Mouse (Mus musculus): ENCODE data around the gene Brat1. TPM values are rescaled to one million over a fixed set of nuclear protein-coding genes. Genes with fewer than 3 reads are reported as not detected.
A peak's percentile ranks its signal among the peaks of the same experiment; 100 is the strongest.

Brat1 gene
- polyA plus RNA-seq, 1 experiment = 8.5 TPM

- Histone ChIP-seq H3K4me1 (ENCODE audit: control insufficient read depth, insufficient read depth, low read length) (peaks cover 9% of the 10 kb centered on the region), H3K27ac (ENCODE audit: control insufficient read depth, insufficient read depth, low read depth, low read length, poor library complexity) (no peak overlapping the region), H3K4me3 (replicated peaks; ENCODE audit: control insufficient read depth, low read depth, low read length) (no peak overlapping the region)
- 89% methylated on average over 3 of the region's 3 CpGs for WGBS
- no peak for TF ChIP-seq POLR2A (IDR thresholded peaks at IDR 0.05; ENCODE audit: borderline replicate concordance, control insufficient read depth, low read depth, low read length)
- peak; percentile 31 for TF ChIP-seq CTCF (IDR thresholded peaks at IDR 0.05; ENCODE audit: control insufficient read depth, insufficient read depth, low read length)
Observed at GRCm38 (mm10) chr5:140752639-140753038, 47.8 kb downstream of the Brat1 start.

GRCm38 (mm10) chr5:140753223-140753622 is 48.4 kb downstream of the Brat1 start:
- TF ChIP-seq POLR2A (IDR thresholded peaks at IDR 0.05; ENCODE audit: borderline replicate concordance, control insufficient read depth, low read depth, low read length) (no peak), CTCF (IDR thresholded peaks at IDR 0.05; ENCODE audit: control insufficient read depth, insufficient read depth, low read length) (no peak)
- 84% methylated on average over 5 of the region's 5 CpGs for WGBS

GRCm38 (mm10) chr5:140758864-140759263 is 54.1 kb downstream of the Brat1 start:
- Histone ChIP-seq H3K27ac (ENCODE audit: control insufficient read depth, insufficient read depth, low read depth, low read length, poor library complexity) (no peak overlapping the region), H3K4me1 (ENCODE audit: control insufficient read depth, insufficient read depth, low read length) (peaks cover 4% of the 10 kb centered on the region), H3K4me3 (replicated peaks; ENCODE audit: control insufficient read depth, low read depth, low read length) (no peak overlapping the region)
- TF ChIP-seq CTCF (IDR thresholded peaks at IDR 0.05; ENCODE audit: control insufficient read depth, insufficient read depth, low read length) = no peak
- TF ChIP-seq POLR2A (IDR thresholded peaks at IDR 0.05; ENCODE audit: borderline replicate concordance, control insufficient read depth, low read depth, low read length) = no peak
- whole genome bisulfite sequencing = 85% methylated on average over 8 of the region's 8 CpGs

More at GRCm38 (mm10) chr5:140753223-140753622, 48.4 kb downstream of the Brat1 start:
- no peak overlapping the region for H3K4me3 ChIP-seq (replicated peaks; ENCODE audit: control insufficient read depth, low read depth, low read length)
- no peak overlapping the region for H3K27ac ChIP-seq (ENCODE audit: control insufficient read depth, insufficient read depth, low read depth, low read length, poor library complexity)
- H3K4me1 ChIP-seq (ENCODE audit: control insufficient read depth, insufficient read depth, low read length) = peaks cover 8% of the 10 kb centered on the region

- WGBS = 83% methylated on average over 4 of the region's 4 CpGs
- Histone ChIP-seq H3K4me1 (ENCODE audit: control insufficient read depth, insufficient read depth, low read length) (peaks cover 11% of the 10 kb centered on the region), H3K4me3 (replicated peaks; ENCODE audit: control insufficient read depth, low read depth, low read length) (no peak overlapping the region), H3K27ac (ENCODE audit: control insufficient read depth, insufficient read depth, low read depth, low read length, poor library complexity) (no peak overlapping the region)
- no peak for TF ChIP-seq POLR2A (IDR thresholded peaks at IDR 0.05; ENCODE audit: borderline replicate concordance, control insufficient read depth, low read depth, low read length)
- no peak for TF ChIP-seq CTCF (IDR thresholded peaks at IDR 0.05; ENCODE audit: control insufficient read depth, insufficient read depth, low read length)
Observed at GRCm38 (mm10) chr5:140762540-140762939, 57.7 kb downstream of the Brat1 start.

GRCm38 (mm10) chr5:140764921-140765613 is 60.3 kb downstream of the Brat1 start:
- 25% methylated on average over 6 of the region's 6 CpGs for WGBS
- peak overlapping the region; percentile 35 for H3K27ac ChIP-seq (ENCODE audit: control insufficient read depth, insufficient read depth, low read depth, low read length, poor library complexity)
- TF ChIP-seq CTCF (IDR thresholded peaks at IDR 0.05; ENCODE audit: control insufficient read depth, insufficient read depth, low read length) (no peak), POLR2A (IDR thresholded peaks at IDR 0.05; ENCODE audit: borderline replicate concordance, control insufficient read depth, low read depth, low read length) (no peak)
- H3K4me3 ChIP-seq (replicated peaks; ENCODE audit: control insufficient read depth, low read depth, low read length) = no peak overlapping the region
- peaks cover 13% of the 10 kb centered on the region for H3K4me1 ChIP-seq (ENCODE audit: control insufficient read depth, insufficient read depth, low read length)

GRCm38 (mm10) chr5:140766566-140766965 is 61.8 kb downstream of the Brat1 start:
- no peak overlapping the region for H3K27ac ChIP-seq (ENCODE audit: control insufficient read depth, insufficient read depth, low read depth, low read length, poor library complexity)
- peaks cover 13% of the 10 kb centered on the region for H3K4me1 ChIP-seq (ENCODE audit: control insufficient read depth, insufficient read depth, low read length)
- no peak overlapping the region for H3K4me3 ChIP-seq (replicated peaks; ENCODE audit: control insufficient read depth, low read depth, low read length)
- TF ChIP-seq CTCF (IDR thresholded peaks at IDR 0.05; ENCODE audit: control insufficient read depth, insufficient read depth, low read length) = no peak
- no peak for TF ChIP-seq POLR2A (IDR thresholded peaks at IDR 0.05; ENCODE audit: borderline replicate concordance, control insufficient read depth, low read depth, low read length)
- WGBS = 86% methylated on average over 4 of the region's 4 CpGs

- Histone ChIP-seq H3K27ac (ENCODE audit: control insufficient read depth, insufficient read depth, low read depth, low read length, poor library complexity) (peak overlapping the region; percentile 60), H3K4me3 (replicated peaks; ENCODE audit: control insufficient read depth, low read depth, low read length) (no peak overlapping the region), H3K4me1 (ENCODE audit: control insufficient read depth, insufficient read depth, low read length) (peaks cover 13% of the 10 kb centered on the region)
- WGBS = 46% methylated on average over 9 of the region's 9 CpGs
- no peak for TF ChIP-seq CTCF (IDR thresholded peaks at IDR 0.05; ENCODE audit: control insufficient read depth, insufficient read depth, low read length)
- no peak for TF ChIP-seq POLR2A (IDR thresholded peaks at IDR 0.05; ENCODE audit: borderline replicate concordance, control insufficient read depth, low read depth, low read length)
Observed at GRCm38 (mm10) chr5:140767704-140768141, 62.9 kb downstream of the Brat1 start.

GRCm38 (mm10) chr5:140768333-140768732 is 63.5 kb downstream of the Brat1 start:
- 69% methylated on average over 5 of the region's 5 CpGs for WGBS
- TF ChIP-seq CTCF (IDR thresholded peaks at IDR 0.05; ENCODE audit: control insufficient read depth, insufficient read depth, low read length) (no peak), POLR2A (IDR thresholded peaks at IDR 0.05; ENCODE audit: borderline replicate concordance, control insufficient read depth, low read depth, low read length) (no peak)
- Histone ChIP-seq H3K4me3 (replicated peaks; ENCODE audit: control insufficient read depth, low read depth, low read length) (no peak overlapping the region), H3K27ac (ENCODE audit: control insufficient read depth, insufficient read depth, low read depth, low read length, poor library complexity) (no peak overlapping the region), H3K4me1 (ENCODE audit: control insufficient read depth, insufficient read depth, low read length) (peaks cover 11% of the 10 kb centered on the region)

Other genes starting within 250 kb of the Brat1 start
- 13.2 and 25.2 TPM in 2 replicates for gene Chst12, start 199.5 kb upstream of the Brat1 start, polyA plus RNA-seq (2011; ENCODE audit: insufficient read depth, insufficient read length, low replicate concordance, missing spikeins)
- gene Grifin, start 139.9 kb upstream of the Brat1 start, polyA plus RNA-seq (2011; ENCODE audit: insufficient read depth, insufficient read length, low replicate concordance, missing spikeins) = not detected in 2 replicates
- gene Lfng, start 97.7 kb upstream of the Brat1 start, polyA plus RNA-seq (2011; ENCODE audit: insufficient read depth, insufficient read length, low replicate concordance, missing spikeins) = 25.9 and 26.5 TPM in 2 replicates
- 20.1 and 34.8 TPM in 2 replicates for gene Ttyh3, start 56.0 kb upstream of the Brat1 start, polyA plus RNA-seq (2011; ENCODE audit: insufficient read depth, insufficient read length, low replicate concordance, missing spikeins)
- 3.6 and 11.0 TPM in 2 replicates for gene Iqce, start 2.6 kb upstream of the Brat1 start, polyA plus RNA-seq (2011; ENCODE audit: insufficient read depth, insufficient read length, low replicate concordance, missing spikeins)
- gene Amz1, start 19.1 kb downstream of the Brat1 start, polyA plus RNA-seq (2011; ENCODE audit: insufficient read depth, insufficient read length, low replicate concordance, missing spikeins) = 2.7 and 3.5 TPM in 2 replicates
- 12.3 and 15.8 TPM in 2 replicates for gene Gna12, start 125.4 kb downstream of the Brat1 start, polyA plus RNA-seq (2011; ENCODE audit: insufficient read depth, insufficient read length, low replicate concordance, missing spikeins)

Measured in bone marrow, adult 2 months (tissue).